Mouse (Mus musculus) liver, embryonic 14.5 days (tissue): Measurements from ENCODE around the gene Donson.

Source experiments
- CTCF ChIP-seq: IDR thresholded peaks from 2 replicates; pipeline ENCODE4 v1.5.1; 2016; ENCODE audit warnings: antibody characterized with exemption, low read depth, control low read depth
- EP300 ChIP-seq: IDR thresholded peaks from 2 replicates; pipeline ENCODE4 v1.6.1; 2016; ENCODE audit warnings: antibody characterized with exemption, low read depth

GRCm38 (mm10) chr16:91639636-91640035, 48.9 kb downstream of the Donson start:
- TF ChIP-seq EP300 (no peak), CTCF (no peak)
